Mouse (Mus musculus): ENCODE results near the gene Arhgef7. TPM values are rescaled to one million over a fixed set of nuclear protein-coding genes. Genes with fewer than 3 reads are reported as not detected.

Arhgef7 gene
- polyA plus RNA-seq, 1 experiment from 2014 or later = 9.4 TPM

GRCm38 (mm10) chr8:11752338-11752737, 24.8 kb downstream of the Arhgef7 start:
- no peak overlapping the region for H3K4me2 ChIP-seq
- 30% methylated on average over 3 of the region's 3 CpGs for WGBS (ENCODE audit: insufficient replicate concordance)
- no peaks in the 10 kb centered on the region for H3K27me3 ChIP-seq
- no peak for DNase-seq
- H3K9ac ChIP-seq = no peak overlapping the region
- no peaks in the 10 kb centered on the region for H3K36me3 ChIP-seq
- H3K4me1 ChIP-seq (replicated peaks) = peaks cover 19% of the 10 kb centered on the region
- no peak overlapping the region for H3K4me3 ChIP-seq (replicated peaks)
- no peak overlapping the region for H3K27ac ChIP-seq
- no peak for ATAC-seq (ENCODE audit: low read depth)
- H3K9me3 ChIP-seq (replicated peaks) = no peaks in the 10 kb centered on the region

DNA sequence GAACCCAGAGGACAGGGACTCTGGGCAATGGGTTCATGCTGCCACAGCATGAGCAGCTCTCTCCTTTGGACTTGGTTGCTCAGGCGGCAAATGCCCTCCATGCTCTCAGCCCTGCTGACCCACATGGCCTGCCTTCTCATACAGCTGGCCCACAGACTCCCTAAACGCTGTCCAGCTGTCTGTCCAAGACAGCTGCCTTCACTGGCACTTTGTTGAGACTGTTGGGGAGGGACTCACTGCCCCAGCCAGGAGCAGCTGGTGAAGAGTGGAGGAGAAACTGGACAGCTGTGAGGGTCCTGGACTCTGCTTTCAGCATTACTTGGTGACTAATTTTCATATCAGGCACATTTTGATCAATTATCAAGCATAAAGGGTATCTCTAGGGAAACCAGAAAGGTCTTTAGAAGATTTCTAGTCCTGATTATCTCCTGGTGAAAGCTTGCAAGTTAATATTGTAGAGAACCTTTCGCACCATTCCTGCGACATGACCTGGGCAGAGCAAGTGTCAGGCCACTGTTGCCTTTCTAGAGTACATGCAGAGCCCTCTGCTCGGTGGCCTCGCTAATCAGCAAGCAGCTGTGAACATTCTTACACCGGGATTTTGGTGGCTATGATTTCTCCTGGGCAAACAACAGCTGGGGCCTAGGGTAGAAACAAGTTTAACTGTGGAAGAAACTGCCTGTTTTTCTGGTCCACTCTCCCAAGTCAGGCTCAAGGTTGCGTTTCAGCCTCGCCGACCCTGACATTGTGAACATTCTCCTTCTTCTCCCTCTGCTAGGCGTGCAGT, 25.8 kb downstream of the Arhgef7 start:
- no peak overlapping the region for H3K27ac ChIP-seq
- no peak overlapping the region for H3K4me2 ChIP-seq
- no peaks in the 10 kb centered on the region for H3K27me3 ChIP-seq
- H3K4me1 ChIP-seq (replicated peaks) = peaks cover 17% of the 10 kb centered on the region
- DNase-seq (no peak), ATAC-seq (ENCODE audit: low read depth) (no peak)
- H3K9ac ChIP-seq = no peak overlapping the region
- WGBS (ENCODE audit: insufficient replicate concordance) = 68% methylated on average over 11 of the region's 11 CpGs
- H3K36me3 ChIP-seq = no peaks in the 10 kb centered on the region
- H3K4me3 ChIP-seq (replicated peaks) = no peak overlapping the region
- no peaks in the 10 kb centered on the region for H3K9me3 ChIP-seq (replicated peaks)

DNA sequence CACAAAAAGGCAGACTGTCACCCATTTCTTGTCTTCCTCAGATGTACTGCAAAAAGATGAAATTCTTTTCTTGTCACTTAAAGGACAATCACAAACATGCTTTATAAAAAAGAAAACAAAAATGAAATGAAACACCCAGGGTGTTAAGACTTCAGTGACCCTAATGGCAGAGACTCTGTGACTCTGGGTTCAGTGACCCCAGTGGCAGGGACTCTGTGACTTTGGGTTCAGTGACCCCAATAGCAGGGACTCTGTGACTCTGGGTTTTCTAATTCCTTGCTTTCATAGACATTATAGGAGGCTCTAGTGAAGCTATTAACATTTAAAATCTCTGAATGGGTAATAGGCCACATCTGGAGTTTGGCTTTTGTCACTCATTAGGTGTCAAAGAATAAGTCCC, 27.2 kb downstream of the Arhgef7 start:
- no peak overlapping the region for H3K4me3 ChIP-seq (replicated peaks)
- ATAC-seq (ENCODE audit: low read depth) (no peak), DNase-seq (no peak)
- peaks cover 29% of the 10 kb centered on the region for H3K4me1 ChIP-seq (replicated peaks)
- no peak overlapping the region for H3K9ac ChIP-seq
- no peaks in the 10 kb centered on the region for H3K9me3 ChIP-seq (replicated peaks)
- H3K36me3 ChIP-seq = no peaks in the 10 kb centered on the region
- no peak overlapping the region for H3K4me2 ChIP-seq
- H3K27ac ChIP-seq = no peak overlapping the region
- H3K27me3 ChIP-seq = no peaks in the 10 kb centered on the region

DNA sequence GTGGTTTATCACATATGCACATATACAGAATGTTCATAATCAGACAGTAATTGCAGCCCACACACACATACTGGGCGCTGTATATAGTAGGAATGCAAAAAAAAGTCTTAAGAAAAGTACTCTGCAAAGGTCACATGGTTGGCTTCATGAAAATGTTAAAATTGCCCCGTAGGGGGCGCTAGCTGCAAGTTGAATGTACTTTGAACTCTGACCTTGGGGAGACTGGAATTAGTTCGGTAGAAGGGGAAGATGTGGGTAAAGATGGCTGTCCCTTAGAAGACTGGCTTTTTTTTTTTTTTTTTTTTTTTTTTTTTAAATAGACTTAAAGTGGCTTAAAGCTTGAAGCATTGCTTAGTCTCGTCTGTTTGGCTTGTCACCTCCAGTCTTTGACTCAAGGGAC, 28.4 kb downstream of the Arhgef7 start:
- Histone ChIP-seq H3K4me1 (replicated peaks) (peaks cover 30% of the 10 kb centered on the region), H3K36me3 (no peaks in the 10 kb centered on the region), H3K9me3 (replicated peaks) (no peaks in the 10 kb centered on the region), H3K27ac (no peak overlapping the region), H3K27me3 (no peaks in the 10 kb centered on the region), H3K9ac (no peak overlapping the region), H3K4me3 (replicated peaks) (no peak overlapping the region), H3K4me2 (no peak overlapping the region)
- WGBS (ENCODE audit: insufficient replicate concordance) = 11% methylated on average over 5 of the region's 5 CpGs
- DNase-seq (peak; percentile 67), ATAC-seq (ENCODE audit: low read depth) (no peak)

GRCm38 (mm10) chr8:11757568-11758481, 30.3 kb downstream of the Arhgef7 start:
- H3K36me3 ChIP-seq = no peaks in the 10 kb centered on the region
- 3% methylated on average over 54 of the region's 59 CpGs for WGBS (ENCODE audit: insufficient replicate concordance)
- DNase-seq (peak; percentile 82), ATAC-seq (ENCODE audit: low read depth) (peak; percentile 91)
- peak overlapping the region; percentile 94 for H3K4me2 ChIP-seq
- H3K4me1 ChIP-seq (replicated peaks) = peaks cover 30% of the 10 kb centered on the region
- peak overlapping the region; percentile 89 for H3K4me3 ChIP-seq (replicated peaks)
- H3K27me3 ChIP-seq = no peaks in the 10 kb centered on the region
- peak overlapping the region; percentile 75 for H3K27ac ChIP-seq
- H3K9me3 ChIP-seq (replicated peaks) = no peaks in the 10 kb centered on the region
- peak overlapping the region; percentile 82 for H3K9ac ChIP-seq

- H3K4me1 ChIP-seq (replicated peaks) = peaks cover 30% of the 10 kb centered on the region
- WGBS (ENCODE audit: insufficient replicate concordance) = under 1% methylated on average over 44 of the region's 53 CpGs
- H3K4me2 ChIP-seq = peak overlapping the region; percentile 94
- H3K9ac ChIP-seq = peak overlapping the region; percentile 82
- ATAC-seq (ENCODE audit: low read depth) (peak; percentile 20; the same call in 1 of the 2 replicates), DNase-seq (peak; percentile 11)
- H3K9me3 ChIP-seq (replicated peaks) = no peaks in the 10 kb centered on the region
- H3K27me3 ChIP-seq = no peaks in the 10 kb centered on the region
- H3K36me3 ChIP-seq = no peaks in the 10 kb centered on the region
- H3K4me3 ChIP-seq (replicated peaks) = peak overlapping the region; percentile 89
- H3K27ac ChIP-seq = peak overlapping the region; percentile 75
Observed at GRCm38 (mm10) chr8:11758482-11759281, 31.2 kb downstream of the Arhgef7 start.

DNA sequence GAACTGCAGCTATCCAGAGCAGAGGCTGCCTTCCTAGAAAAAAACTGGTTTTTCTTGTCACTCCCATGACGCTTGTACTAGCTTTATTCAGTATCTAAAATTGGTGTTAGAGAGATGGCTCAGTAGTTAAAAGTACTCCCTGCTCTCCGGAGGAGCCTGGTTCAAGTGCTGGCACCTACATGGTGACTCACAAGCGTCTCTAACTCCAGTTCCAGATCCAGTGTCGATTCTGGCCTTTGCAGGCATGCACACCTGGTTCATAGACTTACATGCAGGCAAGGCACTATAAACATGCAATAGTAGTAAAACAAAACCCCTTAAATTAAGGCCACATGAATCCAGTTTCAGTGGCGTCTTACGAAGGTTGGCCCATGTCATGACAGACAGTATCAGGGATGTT, 34.0 kb downstream of the Arhgef7 start:
- H3K9me3 ChIP-seq (replicated peaks) = no peaks in the 10 kb centered on the region
- H3K4me2 ChIP-seq = no peak overlapping the region
- H3K4me1 ChIP-seq (replicated peaks) = peaks cover 29% of the 10 kb centered on the region
- H3K4me3 ChIP-seq (replicated peaks) = no peak overlapping the region
- H3K9ac ChIP-seq = no peak overlapping the region
- ATAC-seq (ENCODE audit: low read depth) (no peak), DNase-seq (no peak)
- H3K27ac ChIP-seq = no peak overlapping the region
- H3K27me3 ChIP-seq = no peaks in the 10 kb centered on the region
- H3K36me3 ChIP-seq = peaks cover 3% of the 10 kb centered on the region; the same call in 1 of the 2 replicates
- WGBS (ENCODE audit: insufficient replicate concordance) = 79% methylated on average over 6 of the region's 6 CpGs

- Histone ChIP-seq H3K4me2 (no peak overlapping the region), H3K9me3 (replicated peaks) (no peaks in the 10 kb centered on the region), H3K36me3 (peaks cover 4% of the 10 kb centered on the region; the same call in 1 of the 2 replicates), H3K9ac (no peak overlapping the region), H3K4me3 (replicated peaks) (no peak overlapping the region), H3K4me1 (replicated peaks) (peaks cover 24% of the 10 kb centered on the region), H3K27ac (no peak overlapping the region), H3K27me3 (no peaks in the 10 kb centered on the region)
- DNase-seq (no peak), ATAC-seq (ENCODE audit: low read depth) (no peak)
- WGBS (ENCODE audit: insufficient replicate concordance) = 78% methylated on average over 5 of the region's 5 CpGs
Observed at GRCm38 (mm10) chr8:11762048-11762447, 34.5 kb downstream of the Arhgef7 start.

DNA sequence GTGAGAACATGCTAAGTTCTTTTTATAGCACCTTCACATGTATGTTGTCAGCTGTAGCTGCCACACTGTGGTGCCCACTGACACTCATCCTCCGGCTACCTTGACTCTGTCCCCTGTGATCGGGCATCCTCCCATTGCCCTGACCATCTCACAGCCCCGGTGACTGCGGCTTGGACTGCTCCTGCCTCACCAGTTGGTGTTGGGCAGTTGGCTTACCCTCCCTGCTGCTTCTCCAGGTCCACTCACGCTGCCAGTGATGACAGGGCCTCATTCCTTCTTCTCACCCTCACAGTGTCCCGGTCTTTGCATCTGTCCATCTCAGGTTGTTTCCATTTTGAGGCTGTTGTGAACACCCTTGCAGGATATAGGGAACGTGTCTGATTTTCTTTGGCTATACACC, 35.3 kb downstream of the Arhgef7 start:
- H3K9me3 ChIP-seq (replicated peaks) = no peaks in the 10 kb centered on the region
- no peak overlapping the region for H3K27ac ChIP-seq
- no peak overlapping the region for H3K9ac ChIP-seq
- no peak overlapping the region for H3K4me2 ChIP-seq
- no peak overlapping the region for H3K4me3 ChIP-seq (replicated peaks)
- peaks cover 16% of the 10 kb centered on the region for H3K4me1 ChIP-seq (replicated peaks)
- WGBS (ENCODE audit: insufficient replicate concordance) = 80% methylated on average over 7 of the region's 7 CpGs
- H3K36me3 ChIP-seq = peaks cover 10% of the 10 kb centered on the region; the same call in 1 of the 2 replicates
- DNase-seq = no peak
- H3K27me3 ChIP-seq = no peaks in the 10 kb centered on the region
- no peak for ATAC-seq (ENCODE audit: low read depth)

DNA sequence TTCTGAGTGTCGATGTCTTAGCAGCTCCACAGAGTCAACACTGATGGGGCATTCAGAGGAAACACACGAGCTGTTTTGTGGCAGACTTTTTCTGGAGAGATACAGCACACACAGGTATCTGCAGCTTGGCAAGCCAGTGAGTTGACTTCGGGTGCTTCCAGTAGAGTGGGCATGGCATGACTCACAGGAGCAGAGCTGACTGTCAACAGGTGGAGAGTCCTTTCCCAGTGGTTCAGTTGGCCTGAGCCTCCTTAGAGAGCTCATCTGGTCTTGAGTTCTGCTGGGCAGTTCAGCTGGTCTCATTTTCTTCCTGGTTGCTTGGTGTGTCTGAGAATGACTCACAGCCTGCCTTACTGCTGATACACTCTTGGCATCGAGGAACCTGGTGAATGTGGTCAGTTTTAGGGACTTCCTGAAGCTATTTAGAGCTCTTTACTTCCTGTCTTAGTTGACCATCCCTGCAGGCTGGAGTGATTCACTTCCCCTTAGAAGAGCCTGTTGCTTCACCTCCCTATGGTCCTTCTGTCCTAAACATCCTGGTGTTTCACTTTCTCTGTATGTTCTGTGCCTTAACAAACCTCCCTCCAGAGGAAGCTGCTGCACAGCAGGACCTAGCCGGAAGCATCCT, 39.8 kb downstream of the Arhgef7 start:
- no peak overlapping the region for H3K4me3 ChIP-seq (replicated peaks)
- H3K9ac ChIP-seq = no peak overlapping the region
- 0 out of 2 replicates have a peak, but pooled peaks cover 2% of the 10 kb centered on the region for H3K4me1 ChIP-seq (replicated peaks)
- H3K27me3 ChIP-seq = no peaks in the 10 kb centered on the region
- H3K9me3 ChIP-seq (replicated peaks) = no peaks in the 10 kb centered on the region
- DNase-seq (no peak), ATAC-seq (ENCODE audit: low read depth) (peak; percentile 39; the same call in 1 of the 2 replicates)
- no peak overlapping the region for H3K27ac ChIP-seq
- H3K36me3 ChIP-seq = peaks cover 12% of the 10 kb centered on the region; the same call in 1 of the 2 replicates
- no peak overlapping the region for H3K4me2 ChIP-seq
- WGBS (ENCODE audit: insufficient replicate concordance) = 44% methylated on average over 5 of the region's 5 CpGs
